Mouse (Mus musculus): ENCODE results near the gene Cenpk. TPM values are rescaled to one million over a fixed set of nuclear protein-coding genes. Genes with fewer than 3 reads are reported as not detected.

Gene Cenpk
- total RNA-seq (2023) = 10 to 100 TPM; 13.5 to 14.5 TPM

GRCm38 (mm10) chr13:104228384-104229066 is at the start of gene Cenpk, which contains the start of gene Ppwd1:
Cenpk (plus strand) TSS chr13:104228611.
Ppwd1 (minus strand) TSS chr13:104228843.

GRCm38 (mm10) chr13:104178650-104179121 is 49.7 kb upstream of the Cenpk start, which contains the start of gene Trim23:
Trim23 (plus strand) TSS chr13:104178797.

GRCm38 (mm10) chr13:104287366-104288225 is 59.2 kb downstream of the Cenpk start, which contains the start of gene Adamts6:
Adamts6 (plus strand) TSS chr13:104287835.

Other genes starting within 250 kb of the Cenpk start
- 10 to 100 TPM; 15.4 to 17.6 TPM for gene Nln, start 119.0 kb upstream of the Cenpk start, total RNA-seq (2023)
- under 1 TPM; 0.11 TPM for gene Sgtb, start 118.9 kb upstream of the Cenpk start, total RNA-seq (2023)
- gene Trappc13, start 50.1 kb upstream of the Cenpk start, total RNA-seq (2023) = 10 to 100 TPM; 16.7 to 20.8 TPM
- 1 to 10 TPM; 6.9 to 7.1 TPM for gene Trim23, start 49.8 kb upstream of the Cenpk start, total RNA-seq (2023)
- 10 to 100 TPM; 18.9 to 21.2 TPM for gene Ppwd1, start 232 bp downstream of the Cenpk start, total RNA-seq (2023)
- 1 to 10 TPM in 1 of 2 experiments, under 1 TPM in 1; 0.93 to 1.5 TPM for gene Adamts6, start 59.2 kb downstream of the Cenpk start, total RNA-seq (2023)